Mouse (Mus musculus) liver, embryonic 14.5 days (tissue): ENCODE measurements around the gene Bco1.

Source experiments
- CTCF ChIP-seq: IDR thresholded peaks from 2 replicates; pipeline ENCODE4 v1.5.1; 2016; ENCODE audit warnings: antibody characterized with exemption, low read depth, control low read depth
- EP300 ChIP-seq: IDR thresholded peaks from 2 replicates; pipeline ENCODE4 v1.6.1; 2016; ENCODE audit warnings: antibody characterized with exemption, low read depth

- TF ChIP-seq CTCF (no peak), EP300 (no peak)
Measured at GRCm38 (mm10) chr8:117095647-117096046, at the start of gene Bco1.
